Mouse (Mus musculus): ENCODE data around the gene Abcb7. TPM values are rescaled to one million over a fixed set of nuclear protein-coding genes. Genes with fewer than 3 reads are reported as not detected.

The Abcb7 gene
- 8.4 and 9.7 TPM in 2 replicates for polyA plus RNA-seq (2015; fragmentation: Nextera tagmentation; extraction: Ambion mirVana)

DNA sequence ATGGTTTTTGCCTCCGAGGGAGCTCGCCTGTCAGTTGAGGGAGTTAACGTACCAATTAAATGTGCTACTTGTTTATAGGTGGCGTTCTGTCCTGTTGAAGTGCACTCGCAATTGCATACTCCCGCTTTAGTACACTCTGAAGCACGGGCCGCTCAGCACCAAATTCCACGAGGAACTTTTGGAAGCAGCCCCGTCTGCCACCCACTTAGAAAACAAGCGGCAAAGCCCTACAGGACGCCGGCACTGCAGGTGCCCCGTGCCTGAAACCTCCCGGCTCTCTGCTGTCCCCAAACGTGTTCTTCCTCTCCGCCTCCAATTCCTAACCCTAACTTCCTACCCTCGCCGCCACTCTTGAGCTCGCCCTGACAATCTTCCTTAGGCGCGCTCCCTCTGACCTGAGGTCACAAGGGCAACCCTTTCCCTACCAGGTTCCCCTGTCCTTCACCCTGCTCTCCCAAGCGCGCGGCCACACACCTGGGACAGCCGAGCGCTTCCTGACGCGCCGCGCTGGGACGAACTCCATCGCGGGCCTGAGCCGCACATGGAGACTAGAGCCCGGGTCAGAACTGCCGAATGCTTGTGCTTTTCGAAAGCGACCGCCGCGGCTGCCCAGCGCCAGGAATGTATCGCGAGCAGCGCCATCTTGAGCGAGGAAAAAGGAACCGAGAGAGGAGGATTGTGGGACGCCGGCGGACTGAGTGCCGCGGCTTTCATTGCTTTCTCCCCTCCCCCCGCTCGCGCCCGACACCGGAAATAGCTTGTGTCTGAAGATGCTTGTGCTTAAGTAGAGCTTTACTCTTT, at the start of gene Abcb7:
Gene Abcb7 (minus strand): TSS at position 674 of the 801 bp plus-strand sequence.
- no peaks in the 10 kb centered on the region for H3K9me3 ChIP-seq (replicated peaks; ENCODE audit: control insufficient read depth, low read length)
- peak within 1 kb of the TSS; percentile 83 for H3K9ac ChIP-seq (ENCODE audit: low read length)
- no peaks in the 10 kb centered on the region for H3K4me1 ChIP-seq (ENCODE audit: control insufficient read depth, insufficient read depth, low read length)
- peak; percentile 93 for ATAC-seq (ENCODE audit: insufficient read depth, low FRiP score)
- 11% methylated on average over 55 of the region's 58 CpGs for WGBS
- peak within 1 kb of the TSS; percentile 47 for H3K4me2 ChIP-seq (ENCODE audit: low read depth, low read length)
- peak within 1 kb of the TSS; percentile 63 for H3K4me3 ChIP-seq (replicated peaks; ENCODE audit: low read length)
- peak within 1 kb of the TSS; percentile 92 for H3K27ac ChIP-seq (ENCODE audit: low read length)
- H3K36me3 ChIP-seq (ENCODE audit: control insufficient read depth, insufficient read depth, low read length): no peaks in the 10 kb centered on the region
- peaks cover 4% of the 10 kb centered on the region; the same call in 1 of the 2 replicates for H3K27me3 ChIP-seq (ENCODE audit: control insufficient read depth, insufficient read depth, low read length)

- H3K9me3 ChIP-seq (replicated peaks; ENCODE audit: control insufficient read depth, low read length): no peaks in the 10 kb centered on the region
- no peak overlapping the region for H3K27ac ChIP-seq (ENCODE audit: low read length)
- H3K4me3 ChIP-seq (replicated peaks; ENCODE audit: low read length): no peak overlapping the region
- H3K36me3 ChIP-seq (ENCODE audit: control insufficient read depth, insufficient read depth, low read length): no peaks in the 10 kb centered on the region
- no peak overlapping the region for H3K4me2 ChIP-seq (ENCODE audit: low read depth, low read length)
- no peaks in the 10 kb centered on the region for H3K4me1 ChIP-seq (ENCODE audit: control insufficient read depth, insufficient read depth, low read length)
- ATAC-seq (ENCODE audit: insufficient read depth, low FRiP score): no peak
- no peak overlapping the region for H3K9ac ChIP-seq (ENCODE audit: low read length)
- 25% methylated on average over 2 of the region's 2 CpGs for WGBS
- no peaks in the 10 kb centered on the region; the same call in 1 of the 2 replicates for H3K27me3 ChIP-seq (ENCODE audit: control insufficient read depth, insufficient read depth, low read length)
These were observed 48.1 kb upstream of the Abcb7 start for GRCm38 (mm10) chrX:104461755-104462154.

- no peak for ATAC-seq (ENCODE audit: insufficient read depth, low FRiP score)
- H3K9me3 ChIP-seq (replicated peaks; ENCODE audit: control insufficient read depth, low read length): no peaks in the 10 kb centered on the region
- H3K4me1 ChIP-seq (ENCODE audit: control insufficient read depth, insufficient read depth, low read length): no peaks in the 10 kb centered on the region
- H3K9ac ChIP-seq (ENCODE audit: low read length): no peak overlapping the region
- H3K27me3 ChIP-seq (ENCODE audit: control insufficient read depth, insufficient read depth, low read length): peaks cover 3% of the 10 kb centered on the region
- 80% methylated on average over 1 of the region's 1 CpGs for WGBS
- no peak overlapping the region for H3K4me3 ChIP-seq (replicated peaks; ENCODE audit: low read length)
- H3K4me2 ChIP-seq (ENCODE audit: low read depth, low read length): no peak overlapping the region
- H3K36me3 ChIP-seq (ENCODE audit: control insufficient read depth, insufficient read depth, low read length): no peaks in the 10 kb centered on the region
- no peak overlapping the region for H3K27ac ChIP-seq (ENCODE audit: low read length)
These were observed 38.8 kb upstream of the Abcb7 start for GRCm38 (mm10) chrX:104452433-104452832.

DNA sequence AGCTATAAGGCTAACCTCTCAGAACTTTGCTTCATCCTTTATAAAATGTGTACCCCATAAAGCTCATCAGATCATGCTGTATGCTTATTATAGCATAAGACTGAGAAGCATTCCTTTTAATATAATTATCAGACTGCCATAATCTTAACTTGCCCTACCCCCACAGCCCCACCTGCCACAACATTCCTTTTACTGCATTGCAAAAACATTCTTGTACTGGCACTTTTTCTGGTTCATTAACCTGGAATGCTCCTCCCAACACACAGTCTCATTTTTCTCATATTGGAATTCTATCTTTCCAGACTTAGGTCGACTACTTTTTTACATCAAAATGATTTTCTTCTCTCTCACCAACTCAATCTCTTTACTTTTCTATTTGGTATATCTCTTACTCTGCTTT, 19.8 kb upstream of the Abcb7 start:
- Histone ChIP-seq H3K36me3 (ENCODE audit: control insufficient read depth, insufficient read depth, low read length) (no peaks in the 10 kb centered on the region), H3K27ac (ENCODE audit: low read length) (no peak overlapping the region), H3K9ac (ENCODE audit: low read length) (no peak overlapping the region), H3K9me3 (replicated peaks; ENCODE audit: control insufficient read depth, low read length) (no peaks in the 10 kb centered on the region), H3K4me3 (replicated peaks; ENCODE audit: low read length) (no peak overlapping the region), H3K27me3 (ENCODE audit: control insufficient read depth, insufficient read depth, low read length) (peaks cover 7% of the 10 kb centered on the region; the same call in 1 of the 2 replicates), H3K4me2 (ENCODE audit: low read depth, low read length) (no peak overlapping the region), H3K4me1 (ENCODE audit: control insufficient read depth, insufficient read depth, low read length) (no peaks in the 10 kb centered on the region)
- no peak for ATAC-seq (ENCODE audit: insufficient read depth, low FRiP score)
- 38% methylated on average over 1 of the region's 1 CpGs for WGBS

DNA sequence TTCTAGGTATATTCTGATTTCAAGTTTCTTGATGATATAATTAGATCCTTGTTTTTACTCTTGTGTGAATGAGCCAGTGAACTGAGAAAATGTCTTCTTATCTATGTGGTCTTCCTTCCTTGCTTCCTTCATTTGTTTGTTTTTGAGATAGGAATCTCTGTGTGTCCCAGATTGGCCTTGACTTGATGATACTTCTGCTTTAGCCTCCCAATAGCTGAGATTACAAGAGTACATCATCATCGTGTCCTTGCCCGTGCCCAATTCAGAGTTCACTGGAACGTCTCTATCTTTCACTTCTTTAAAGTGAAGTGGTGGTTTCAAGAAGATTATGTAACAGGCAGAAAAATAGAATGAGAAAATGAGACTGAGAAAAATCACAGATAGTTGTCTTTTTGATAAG, 14.5 kb upstream of the Abcb7 start:
- WGBS: 70% methylated on average over 3 of the region's 3 CpGs
- no peak for ATAC-seq (ENCODE audit: insufficient read depth, low FRiP score)
- H3K27me3 ChIP-seq (ENCODE audit: control insufficient read depth, insufficient read depth, low read length): peaks cover 6% of the 10 kb centered on the region; the same call in 1 of the 2 replicates

DNA sequence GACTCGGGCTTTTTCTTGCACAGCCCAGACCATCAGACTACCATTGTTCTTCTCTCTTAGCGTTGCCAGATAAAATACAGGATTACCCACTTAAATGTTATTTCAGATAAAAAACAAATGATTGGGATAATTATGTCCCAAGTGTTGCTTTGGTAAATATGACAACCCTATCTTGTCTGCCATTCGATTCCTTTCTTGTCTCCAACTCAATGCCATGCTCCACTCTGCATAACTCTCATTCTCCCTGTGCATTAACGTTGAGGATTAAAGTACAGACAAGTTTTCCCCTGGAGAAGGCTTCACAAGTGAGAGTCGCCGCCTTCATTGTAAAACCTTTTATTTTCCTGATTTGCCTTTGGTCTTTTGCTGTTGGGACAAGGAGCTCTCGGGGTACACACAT, 339 bp upstream of the Abcb7 start:
- Histone ChIP-seq H3K27ac (ENCODE audit: low read length) (peak overlapping the region; percentile 18; the same call in 1 of the 2 replicates), H3K4me1 (ENCODE audit: control insufficient read depth, insufficient read depth, low read length) (no peaks in the 10 kb centered on the region), H3K27me3 (ENCODE audit: control insufficient read depth, insufficient read depth, low read length) (peaks cover 4% of the 10 kb centered on the region; the same call in 1 of the 2 replicates), H3K36me3 (ENCODE audit: control insufficient read depth, insufficient read depth, low read length) (no peaks in the 10 kb centered on the region), H3K9me3 (replicated peaks; ENCODE audit: control insufficient read depth, low read length) (no peaks in the 10 kb centered on the region), H3K4me2 (ENCODE audit: low read depth, low read length) (peak overlapping the region; percentile 45), H3K9ac (ENCODE audit: low read length) (no peak overlapping the region), H3K4me3 (replicated peaks; ENCODE audit: low read length) (peak overlapping the region; percentile 63)
- no peak for ATAC-seq (ENCODE audit: insufficient read depth, low FRiP score)
- WGBS: 47% methylated on average over 7 of the region's 7 CpGs

More for the DNA sequence above, 14.5 kb upstream of the Abcb7 start:
- Histone ChIP-seq H3K4me2 (ENCODE audit: low read depth, low read length) (no peak overlapping the region), H3K9me3 (replicated peaks; ENCODE audit: control insufficient read depth, low read length) (no peaks in the 10 kb centered on the region), H3K27ac (ENCODE audit: low read length) (no peak overlapping the region), H3K4me3 (replicated peaks; ENCODE audit: low read length) (no peak overlapping the region), H3K4me1 (ENCODE audit: control insufficient read depth, insufficient read depth, low read length) (no peaks in the 10 kb centered on the region), H3K9ac (ENCODE audit: low read length) (no peak overlapping the region), H3K36me3 (ENCODE audit: control insufficient read depth, insufficient read depth, low read length) (no peaks in the 10 kb centered on the region)

DNA sequence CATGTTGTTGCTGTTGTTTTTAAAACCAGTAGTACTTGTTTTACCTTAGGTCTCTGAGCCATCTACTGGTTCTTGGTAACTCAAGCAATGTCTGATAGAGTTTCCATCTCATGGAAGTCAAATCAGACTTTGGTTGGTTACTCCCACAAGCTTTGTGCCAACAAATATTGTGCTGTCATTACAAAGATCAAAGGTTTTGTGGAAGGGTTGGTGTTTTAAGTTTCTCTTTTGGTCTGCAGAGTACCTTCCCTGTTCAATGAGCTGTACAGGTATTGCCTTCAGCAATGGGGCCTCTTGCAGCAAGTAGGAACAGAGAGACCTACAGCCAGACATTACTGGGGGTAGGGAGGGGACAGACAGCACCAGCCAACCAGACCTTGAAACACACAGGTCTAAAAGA, 5.5 kb downstream of the Abcb7 start:
- no peak overlapping the region for H3K4me2 ChIP-seq (ENCODE audit: low read depth, low read length)
- no peaks in the 10 kb centered on the region for H3K4me1 ChIP-seq (ENCODE audit: control insufficient read depth, insufficient read depth, low read length)
- no peak overlapping the region for H3K4me3 ChIP-seq (replicated peaks; ENCODE audit: low read length)
- no peaks in the 10 kb centered on the region for H3K9me3 ChIP-seq (replicated peaks; ENCODE audit: control insufficient read depth, low read length)
- H3K36me3 ChIP-seq (ENCODE audit: control insufficient read depth, insufficient read depth, low read length): no peaks in the 10 kb centered on the region
- no peak overlapping the region for H3K27ac ChIP-seq (ENCODE audit: low read length)
- no peak for ATAC-seq (ENCODE audit: insufficient read depth, low FRiP score)
- H3K9ac ChIP-seq (ENCODE audit: low read length): no peak overlapping the region
- no peaks in the 10 kb centered on the region; the same call in 1 of the 2 replicates for H3K27me3 ChIP-seq (ENCODE audit: control insufficient read depth, insufficient read depth, low read length)

DNA sequence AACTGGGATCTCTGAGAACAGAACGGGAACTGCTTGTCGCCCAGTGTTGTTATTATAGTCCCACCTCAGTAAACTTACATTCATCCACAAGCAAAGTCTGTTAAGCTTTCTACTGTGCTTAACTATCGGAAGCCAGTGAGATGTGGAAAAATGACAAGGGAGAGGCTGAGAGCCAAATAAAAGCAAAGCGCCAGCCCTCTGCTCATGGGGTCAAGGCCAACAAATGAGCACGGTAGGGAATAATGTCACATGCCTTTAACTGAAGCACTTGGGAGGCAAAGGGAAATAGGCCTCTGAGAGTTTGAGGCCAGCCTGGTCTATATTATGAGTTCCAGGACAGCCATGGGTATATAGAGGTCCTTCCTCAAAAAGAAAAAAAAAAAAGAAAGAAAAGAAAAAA, 11.2 kb downstream of the Abcb7 start:
- no peak overlapping the region for H3K4me2 ChIP-seq (ENCODE audit: low read depth, low read length)
- H3K27ac ChIP-seq (ENCODE audit: low read length): no peak overlapping the region
- ATAC-seq (ENCODE audit: insufficient read depth, low FRiP score): no peak
- H3K9ac ChIP-seq (ENCODE audit: low read length): no peak overlapping the region
- H3K9me3 ChIP-seq (replicated peaks; ENCODE audit: control insufficient read depth, low read length): no peaks in the 10 kb centered on the region
- no peaks in the 10 kb centered on the region for H3K36me3 ChIP-seq (ENCODE audit: control insufficient read depth, insufficient read depth, low read length)
- no peaks in the 10 kb centered on the region for H3K4me1 ChIP-seq (ENCODE audit: control insufficient read depth, insufficient read depth, low read length)
- WGBS: 70% methylated on average over 5 of the region's 5 CpGs
- H3K4me3 ChIP-seq (replicated peaks; ENCODE audit: low read length): no peak overlapping the region
- no peaks in the 10 kb centered on the region; the same call in 1 of the 2 replicates for H3K27me3 ChIP-seq (ENCODE audit: control insufficient read depth, insufficient read depth, low read length)

GRCm38 (mm10) chrX:104401134-104401533, 12.5 kb downstream of the Abcb7 start:
- Histone ChIP-seq H3K4me3 (replicated peaks; ENCODE audit: low read length) (no peak overlapping the region), H3K27ac (ENCODE audit: low read length) (no peak overlapping the region), H3K27me3 (ENCODE audit: control insufficient read depth, insufficient read depth, low read length) (no peaks in the 10 kb centered on the region; the same call in 1 of the 2 replicates), H3K9me3 (replicated peaks; ENCODE audit: control insufficient read depth, low read length) (no peaks in the 10 kb centered on the region), H3K4me2 (ENCODE audit: low read depth, low read length) (no peak overlapping the region), H3K4me1 (ENCODE audit: control insufficient read depth, insufficient read depth, low read length) (no peaks in the 10 kb centered on the region), H3K36me3 (ENCODE audit: control insufficient read depth, insufficient read depth, low read length) (no peaks in the 10 kb centered on the region), H3K9ac (ENCODE audit: low read length) (no peak overlapping the region)
- ATAC-seq (ENCODE audit: insufficient read depth, low FRiP score): 0 out of 2 replicates have a peak, but pooled peaks have one; percentile 60
- WGBS: 89% methylated on average over 1 of the region's 1 CpGs

Measured in stomach, embryonic 16.5 days (tissue).